Mouse (Mus musculus) cerebral cortex, adult 2 months (tissue): ENCODE measurements around the gene Catsper2.

ENCODE experiments used
- WGBS: fragments of 180-500 bp; shearing (Covaris S2); methylation state at CpG from one replicate; pipeline ENCODE4 v1.1.7; 2018; 5-methylcytosine and 5-hydroxymethylcytosine counted together

The Catsper2 gene

DNA sequence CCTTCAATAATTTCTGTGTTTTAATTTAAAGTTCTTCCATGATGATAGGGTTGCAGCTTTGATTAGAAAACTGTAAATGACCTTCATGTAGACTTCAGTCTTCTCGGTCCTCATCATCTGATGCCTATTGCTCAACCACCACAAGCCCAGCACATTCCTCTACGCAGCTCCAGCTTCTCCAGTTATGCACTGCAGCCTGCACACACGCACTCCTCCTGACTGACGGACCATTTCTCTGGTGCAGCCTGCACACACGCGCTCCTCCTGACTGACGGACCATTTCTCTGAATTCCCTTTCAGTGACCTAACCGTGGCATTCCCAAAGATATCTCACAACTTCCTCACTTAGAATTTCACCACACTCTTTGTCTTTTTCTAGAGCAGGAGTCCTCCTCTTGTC lies 60.4 kb downstream of the Catsper2 start:
- WGBS: 62% methylated on average over 8 of the region's 8 CpGs
